Mouse (Mus musculus) midbrain, postnatal 0 days (tissue): Measurements from ENCODE around the gene Mansc1. TPM values are rescaled to one million over a fixed set of nuclear protein-coding genes. Genes with fewer than 3 reads are reported as not detected.

Experiments
- ATAC-seq: fragments of 200-750 bp; cut with Nextera tagmentation; 2 replicates; pipeline ENCODE4 v1.8.0; 2017; ENCODE audit warnings: moderate number of reproducible peaks, mild to moderate bottlenecking, moderate TSS enrichment, moderate library complexity; ENCODE audit not compliant: low FRiP score
- DNase-seq: peaks from one replicate; pipeline ENCODE4 v3.0.0-alpha.2; 2015; ENCODE audit warnings: low spot score
- H3K27ac ChIP-seq: fragments of 300-500 bp; sonication (generic); 2 replicates; pipeline ENCODE4 v1.5.1; 2014; ENCODE audit warnings: low read depth, mild to moderate bottlenecking, low read length, mixed read lengths
- H3K27me3 ChIP-seq: fragments of 300-500 bp; sonication (generic); 2 replicates; pipeline ENCODE4 v1.6.1; 2014; ENCODE audit warnings: low read length, control low read depth, mixed read lengths; ENCODE audit not compliant: insufficient read depth
- H3K36me3 ChIP-seq: fragments of 300-500 bp; sonication (generic); 2 replicates; pipeline ENCODE4 v1.6.1; 2014; ENCODE audit warnings: low read length, control low read depth, mixed read lengths; ENCODE audit not compliant: insufficient read depth
- H3K4me1 ChIP-seq: fragments of 300-500 bp; sonication (generic); 2 replicates; pipeline ENCODE4 v1.6.1; 2014; ENCODE audit warnings: mild to moderate bottlenecking, control low read depth, antibody characterized with exemption, low read length, mixed read lengths; ENCODE audit not compliant: insufficient read depth
- H3K4me2 ChIP-seq: fragments of 300-500 bp; sonication (generic); 2 replicates; pipeline ENCODE4 v1.6.1; 2014; ENCODE audit warnings: low read depth, mild to moderate bottlenecking, low read length, mixed read lengths; ENCODE audit not compliant: poor library complexity, severe bottlenecking
- H3K4me3 ChIP-seq: fragments of 300-500 bp; sonication (generic); 2 replicates; pipeline ENCODE4 v1.5.1; 2014; ENCODE audit warnings: low read depth, mild to moderate bottlenecking, low read length, moderate library complexity
- H3K9ac ChIP-seq: fragments of 300-500 bp; sonication (generic); replicated peaks from 2 replicates; pipeline ENCODE4 v1.6.1; 2014; ENCODE audit warnings: mild to moderate bottlenecking, low read length, moderate library complexity, mixed read lengths; ENCODE audit not compliant: poor library complexity, severe bottlenecking
- H3K9me3 ChIP-seq: fragments of 300-500 bp; sonication (generic); 2 replicates; pipeline ENCODE4 v1.6.1; 2016; ENCODE audit warnings: low read length, control low read depth
- CTCF ChIP-seq: IDR thresholded peaks from 2 replicates; pipeline ENCODE4 v1.5.1; 2016; ENCODE audit warnings: antibody characterized with exemption, mild to moderate bottlenecking
- WGBS: fragments of 180-500 bp; shearing (Covaris S2); extraction: QIAGEN DNeasy Blood & Tissue Kit; methylation state at CpG from one replicate; pipeline ENCODE4 v1.1.7; 2014; 5-methylcytosine and 5-hydroxymethylcytosine counted together
- polyA plus RNA-seq: library from polyadenylated mRNA; unstranded; fragments of >200 nt; fragmentation: Nextera tagmentation; extraction: Ambion mirVana; gene quantifications from 2 replicates; pipeline ENCODE4 v1.2.1, GENCODE M21; 2015
- total RNA-seq: library from RNA; depleted of rRNA; stranded (reverse); fragments of >200 nt; gene quantifications from 2 replicates; pipeline ENCODE4 v1.2.3, GENCODE M21; 2014

Mansc1 gene
- total and polyA plus RNA-seq, 2 experiments from 2014 or later = 1.6 to 2.8 TPM

DNA sequence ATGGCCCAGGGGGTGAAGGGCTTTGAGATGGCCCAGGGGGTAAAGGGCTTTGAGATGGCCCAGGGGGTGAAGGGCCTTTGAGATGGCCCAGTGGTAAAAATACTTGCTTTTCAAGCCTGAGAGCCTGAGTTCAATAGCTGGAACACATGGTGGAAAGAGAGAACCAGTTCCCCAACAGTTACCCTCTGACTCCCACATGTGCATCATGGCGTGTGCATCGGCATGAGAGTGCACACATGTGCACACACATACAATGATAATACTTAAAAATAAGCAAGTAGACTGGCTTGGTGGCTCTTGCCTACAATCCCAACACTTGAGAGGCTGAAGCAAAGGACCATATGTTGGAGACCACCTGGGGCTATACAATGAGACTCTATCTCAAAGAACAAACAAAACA, 47.7 kb downstream of the Mansc1 start:
- Histone ChIP-seq H3K36me3 (no peaks in the 10 kb centered on the region), H3K9ac (no peak overlapping the region), H3K27me3 (no peaks in the 10 kb centered on the region), H3K4me2 (no peak overlapping the region), H3K4me3 (no peak overlapping the region), H3K9me3 (no peaks in the 10 kb centered on the region), H3K4me1 (no peaks in the 10 kb centered on the region), H3K27ac (no peak overlapping the region)
- no peak for TF ChIP-seq CTCF
- WGBS = 97% methylated on average over 2 of the region's 2 CpGs
- no peak for DNase-seq
- ATAC-seq = no peak

DNA sequence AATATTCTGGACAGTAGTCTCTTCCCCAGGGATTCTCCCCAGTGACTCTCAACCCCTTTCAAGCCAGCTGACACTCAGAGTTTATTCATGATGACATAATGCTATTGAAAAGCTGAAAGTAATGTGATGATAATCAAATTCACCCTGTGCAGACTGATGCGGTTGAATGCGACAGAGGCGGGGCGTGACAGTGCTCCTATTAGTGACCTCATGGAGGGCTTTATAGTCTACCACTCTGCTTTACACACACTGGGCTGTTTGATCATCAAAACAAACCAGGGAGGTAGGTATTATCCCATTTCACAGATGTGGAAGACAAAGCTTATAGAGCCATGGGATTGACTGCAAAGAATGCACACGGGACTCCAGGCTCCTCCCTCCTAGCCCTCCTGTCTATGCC, 50.2 kb downstream of the Mansc1 start:
- WGBS = 15% methylated on average over 5 of the region's 5 CpGs
- no peak for ATAC-seq
- H3K4me1 ChIP-seq = no peaks in the 10 kb centered on the region

DNA sequence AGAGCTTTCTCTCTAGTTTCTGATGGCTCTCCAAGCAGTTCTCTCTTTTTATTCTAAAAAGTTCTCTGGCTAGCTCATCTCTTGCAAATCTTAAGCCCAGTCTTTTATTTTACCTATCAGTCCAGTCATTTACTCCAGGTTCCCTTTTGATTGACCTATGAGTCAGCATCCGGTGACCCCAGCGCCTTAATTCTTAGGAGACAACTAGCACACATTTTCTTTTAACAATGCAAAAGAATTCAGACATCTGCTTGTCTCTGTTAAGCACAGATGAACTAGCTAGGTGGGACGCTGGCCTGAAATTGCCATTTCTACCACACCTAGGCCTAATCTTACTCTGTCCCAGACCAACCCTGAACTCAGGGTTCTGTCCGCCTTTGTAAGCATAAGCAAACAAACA, 52.8 kb downstream of the Mansc1 start:
- Histone ChIP-seq H3K4me3 (no peak overlapping the region), H3K4me1 (no peaks in the 10 kb centered on the region), H3K9me3 (no peaks in the 10 kb centered on the region), H3K27ac (no peak overlapping the region), H3K36me3 (no peaks in the 10 kb centered on the region), H3K27me3 (no peaks in the 10 kb centered on the region), H3K9ac (no peak overlapping the region), H3K4me2 (no peak overlapping the region)
- ATAC-seq = no peak
- TF ChIP-seq CTCF = no peak
- 87% methylated on average over 4 of the region's 4 CpGs for WGBS
- no peak for DNase-seq

More for the DNA sequence above, 50.2 kb downstream of the Mansc1 start:
- no peak overlapping the region for H3K27ac ChIP-seq
- no peaks in the 10 kb centered on the region for H3K27me3 ChIP-seq
- H3K9me3 ChIP-seq = no peaks in the 10 kb centered on the region
- H3K9ac ChIP-seq = no peak overlapping the region
- no peak overlapping the region for H3K4me3 ChIP-seq
- H3K4me2 ChIP-seq = no peak overlapping the region
- no peak for DNase-seq
- no peaks in the 10 kb centered on the region for H3K36me3 ChIP-seq
- TF ChIP-seq CTCF = no peak

DNA sequence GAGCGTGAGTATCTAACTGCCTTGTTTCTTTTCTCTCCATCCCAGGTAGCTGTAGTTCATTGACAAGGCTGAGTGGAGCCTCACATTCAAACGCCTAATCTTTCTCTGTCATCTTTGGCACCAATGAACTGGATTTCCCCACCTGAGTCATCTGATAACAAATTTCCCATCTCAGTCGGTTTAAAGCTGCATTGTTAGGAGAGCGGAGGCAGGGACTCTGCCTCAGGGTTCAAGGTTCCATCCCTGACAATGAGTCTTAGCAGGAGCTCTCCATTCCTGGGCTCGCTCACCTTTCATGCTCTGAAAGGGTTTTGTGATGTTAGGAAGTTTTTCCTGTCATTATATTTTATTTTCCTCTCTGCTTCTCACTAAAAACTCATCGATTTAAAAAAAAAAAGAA, 54.2 kb downstream of the Mansc1 start:
- no peaks in the 10 kb centered on the region for H3K9me3 ChIP-seq
- no peak overlapping the region for H3K9ac ChIP-seq
- H3K27ac ChIP-seq = no peak overlapping the region
- WGBS = 61% methylated on average over 6 of the region's 6 CpGs
- H3K4me2 ChIP-seq = no peak overlapping the region
- DNase-seq (no peak), ATAC-seq (no peak)
- H3K36me3 ChIP-seq = no peaks in the 10 kb centered on the region
- TF ChIP-seq CTCF = no peak
- H3K27me3 ChIP-seq = no peaks in the 10 kb centered on the region
- no peaks in the 10 kb centered on the region for H3K4me1 ChIP-seq
- H3K4me3 ChIP-seq = no peak overlapping the region

DNA sequence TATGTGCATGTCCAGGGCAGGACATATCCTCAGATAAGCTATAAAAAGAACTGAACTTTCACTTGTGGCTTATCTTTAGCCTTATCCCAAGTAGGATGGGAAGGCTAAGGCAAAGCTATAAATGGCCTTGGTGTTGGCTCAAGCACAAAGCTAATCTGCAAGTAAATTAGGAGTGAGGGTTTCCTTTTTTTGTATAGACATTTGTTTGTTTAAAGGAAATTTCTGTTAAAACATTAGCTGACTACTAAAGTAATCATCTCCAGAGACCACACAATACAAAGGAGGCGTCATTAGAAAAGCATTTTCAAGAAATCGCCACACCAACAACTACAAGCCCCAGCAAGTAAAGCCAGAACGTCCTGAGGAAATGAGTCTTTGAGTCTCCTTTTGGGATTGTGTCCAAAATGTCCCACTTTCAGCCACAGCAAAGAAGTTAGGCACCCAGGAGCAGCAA, 57.0 kb downstream of the Mansc1 start:
- Histone ChIP-seq H3K27ac (no peak overlapping the region), H3K27me3 (no peaks in the 10 kb centered on the region), H3K4me3 (no peak overlapping the region), H3K9ac (no peak overlapping the region), H3K9me3 (no peaks in the 10 kb centered on the region), H3K4me2 (no peak overlapping the region), H3K36me3 (no peaks in the 10 kb centered on the region), H3K4me1 (no peaks in the 10 kb centered on the region)
- TF ChIP-seq CTCF = no peak
- DNase-seq = no peak
- no peak for ATAC-seq
- WGBS = 73% methylated on average over 3 of the region's 3 CpGs

DNA sequence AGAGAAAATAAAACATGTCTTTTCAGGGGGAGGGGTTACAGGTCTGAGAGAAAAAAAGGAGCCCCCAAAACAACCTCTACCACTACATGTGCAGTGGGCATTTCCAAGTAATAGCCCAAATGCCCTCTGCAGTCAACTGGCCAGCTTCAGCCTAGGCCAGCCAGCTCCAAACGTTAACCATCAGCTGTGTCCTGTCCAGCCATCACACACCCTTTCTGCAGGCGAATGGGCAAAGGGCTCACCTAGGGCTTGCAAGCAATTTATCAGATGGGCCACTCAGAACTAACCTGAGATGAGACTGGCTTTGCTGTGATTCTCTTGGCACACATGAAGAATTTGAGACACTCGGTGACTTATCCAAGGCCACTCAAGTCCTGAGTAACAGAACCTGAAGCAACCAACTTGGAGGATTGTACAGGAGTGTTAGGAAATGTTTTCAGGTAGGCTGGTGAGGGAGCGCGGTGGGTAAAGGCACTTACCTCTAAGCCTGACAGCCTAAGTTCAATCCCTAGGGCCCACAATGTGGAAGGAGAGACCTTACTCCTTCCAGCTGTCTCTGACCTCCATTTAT, 64.2 kb downstream of the Mansc1 start:
- H3K27me3 ChIP-seq = no peaks in the 10 kb centered on the region
- H3K4me2 ChIP-seq = no peak overlapping the region
- no peak for ATAC-seq
- H3K9ac ChIP-seq = no peak overlapping the region
- DNase-seq = no peak
- no peak overlapping the region for H3K4me3 ChIP-seq
- H3K36me3 ChIP-seq = no peaks in the 10 kb centered on the region
- no peak overlapping the region for H3K27ac ChIP-seq
- 0 out of 2 replicates have a peak, but pooled peaks cover 7% of the 10 kb centered on the region for H3K4me1 ChIP-seq
- 75% methylated on average over 5 of the region's 5 CpGs for WGBS
- H3K9me3 ChIP-seq = no peaks in the 10 kb centered on the region
- no peak for TF ChIP-seq CTCF
